Mouse (Mus musculus): Measurements from ENCODE around the gene Klhl31.

DNA sequence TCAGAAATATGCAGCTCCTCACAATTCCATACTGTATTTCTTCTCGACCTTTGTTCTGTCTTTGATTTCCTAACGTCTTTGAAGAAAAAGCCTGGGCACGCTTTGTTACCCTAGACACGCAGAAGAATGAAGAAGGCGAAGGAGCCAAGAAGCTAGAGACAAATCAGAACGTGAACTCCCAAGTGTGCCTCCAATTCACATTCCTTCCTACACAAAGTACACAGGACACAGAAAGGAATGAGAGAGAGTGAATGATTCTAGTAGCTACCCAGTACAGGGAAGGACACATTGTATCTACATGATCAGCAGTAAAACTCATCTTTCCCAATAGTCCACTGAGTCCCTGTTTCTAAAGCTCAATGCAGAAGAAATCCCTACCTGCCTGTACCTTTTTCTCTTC lies 33.8 kb downstream of the Klhl31 start:
- TF ChIP-seq CTCF (IDR thresholded peaks at IDR 0.05): no peak
- TF ChIP-seq EP300 (IDR thresholded peaks at IDR 0.05): no peak

All from lung, postnatal 0 days (tissue).